Mouse (Mus musculus) adrenal gland, postnatal 4 days (tissue): Measurements from ENCODE around the gene Cdiptos. TPM values are rescaled to one million over a fixed set of nuclear protein-coding genes. Genes with fewer than 3 reads are reported as not detected.
A peak's percentile ranks its signal among the peaks of the same experiment; 100 is the strongest.

Experiments
- DNase-seq, 2 experiments: peaks; one replicate each; pipeline ENCODE4 v3.0.0; 2021 to 2022; ENCODE audit warnings: low spot score in 2 of 2, mixed read lengths in 2 of 2
- total RNA-seq, 2 experiments: library from RNA; stranded (reverse); gene quantifications; 2 replicates each; pipeline ENCODE4 v1.2.3; 2021

The Cdiptos gene
- total RNA-seq, 2 experiments from 2014 or later = 1.9 to 2.5 TPM

DNA sequence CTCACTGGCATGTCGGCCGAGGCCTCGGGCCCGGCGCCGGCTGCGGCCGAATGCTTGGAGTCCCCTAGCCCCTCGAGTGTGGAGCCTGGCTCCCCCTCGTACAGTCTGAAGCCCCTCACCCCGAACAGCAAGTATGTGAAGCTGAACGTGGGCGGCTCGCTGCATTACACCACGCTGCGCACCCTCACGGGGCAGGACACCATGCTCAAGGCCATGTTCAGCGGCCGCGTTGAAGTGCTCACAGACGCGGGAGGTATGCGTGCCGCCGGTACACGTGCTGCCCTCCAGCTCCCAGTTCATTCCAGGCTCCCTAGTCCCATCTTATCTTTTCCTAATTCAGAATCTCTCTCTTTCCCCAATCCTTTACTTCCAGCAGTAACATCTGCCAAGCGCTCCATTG lies 46.9 kb downstream of the Cdiptos start:
- no peak for DNase-seq

DNA sequence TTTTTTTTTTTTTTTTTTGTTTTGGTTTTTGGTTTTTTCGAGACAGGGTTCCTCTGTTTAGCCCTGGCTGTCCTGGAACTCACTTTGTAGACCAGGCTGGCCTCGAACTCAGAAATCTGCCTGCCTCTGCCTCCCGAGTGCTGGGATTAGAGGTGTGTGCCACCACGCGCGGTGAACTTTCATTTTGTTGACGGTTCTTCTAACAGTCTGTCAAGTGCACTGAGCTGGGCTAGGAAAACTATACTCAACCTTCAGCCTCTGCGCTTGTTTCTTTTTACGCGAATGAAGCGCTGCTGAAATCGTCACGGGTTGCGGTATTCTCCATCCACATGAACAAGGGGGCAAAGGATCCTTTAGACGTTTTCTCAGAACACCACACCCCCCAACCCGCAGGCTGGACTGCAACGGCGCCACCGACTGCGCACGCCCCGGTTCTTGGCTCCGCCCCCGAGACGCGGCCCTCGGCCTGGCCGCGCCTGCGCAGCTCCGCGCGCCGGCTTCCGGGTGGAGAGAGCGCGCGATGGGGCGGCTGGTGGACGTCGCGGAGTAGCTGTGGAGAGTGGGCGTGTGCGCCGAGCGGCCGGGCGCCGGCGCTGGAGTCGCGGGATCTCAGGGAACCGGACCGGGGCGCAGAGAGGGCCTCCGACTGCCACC lies 47.4 kb downstream of the Cdiptos start, which contains the start of gene Kctd13:
Kctd13 (plus strand) TSS at position 496 of the 654 bp plus-strand sequence.
- peak; percentile 83 to 90 for DNase-seq

DNA sequence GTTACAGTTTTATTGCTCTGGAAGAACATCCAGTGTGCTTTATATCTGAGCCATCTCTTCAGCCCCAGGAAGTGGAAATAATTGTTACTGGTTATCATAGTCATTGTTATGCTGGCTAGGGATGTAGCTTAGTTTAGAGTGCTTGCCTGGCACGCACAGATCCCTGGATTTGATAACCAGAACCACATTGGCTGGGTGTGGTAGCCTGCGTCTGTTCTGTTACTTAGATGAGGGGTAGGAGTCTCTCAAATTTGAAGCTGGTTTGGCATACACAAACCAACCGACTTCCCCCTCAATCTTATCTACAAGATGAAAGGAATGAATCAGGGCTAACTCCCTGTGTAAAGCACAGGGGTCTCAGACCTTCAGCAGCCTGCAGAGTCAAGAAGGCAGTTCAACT lies 49.6 kb downstream of the Cdiptos start:
- no peak for DNase-seq

DNA sequence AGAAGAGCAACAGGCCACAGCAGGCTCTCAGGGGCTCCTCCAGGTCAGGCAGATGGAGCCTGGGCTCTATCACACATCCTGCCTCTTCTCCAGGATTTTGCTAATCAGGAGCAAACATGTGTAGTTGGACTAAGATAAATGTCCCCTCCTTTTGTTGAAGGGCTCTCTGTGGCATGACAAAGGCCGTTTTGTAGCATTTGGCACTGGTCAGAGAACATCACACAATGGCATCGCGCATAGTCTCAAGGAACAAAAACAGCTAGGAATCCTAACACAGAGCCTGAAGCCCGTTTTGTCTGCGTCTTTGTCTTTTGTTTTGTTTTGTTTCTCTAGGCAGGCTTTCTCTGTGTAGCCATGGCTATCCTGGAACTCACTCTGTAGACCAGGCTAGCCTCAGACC lies 51.9 kb downstream of the Cdiptos start:
- no peak for DNase-seq

DNA sequence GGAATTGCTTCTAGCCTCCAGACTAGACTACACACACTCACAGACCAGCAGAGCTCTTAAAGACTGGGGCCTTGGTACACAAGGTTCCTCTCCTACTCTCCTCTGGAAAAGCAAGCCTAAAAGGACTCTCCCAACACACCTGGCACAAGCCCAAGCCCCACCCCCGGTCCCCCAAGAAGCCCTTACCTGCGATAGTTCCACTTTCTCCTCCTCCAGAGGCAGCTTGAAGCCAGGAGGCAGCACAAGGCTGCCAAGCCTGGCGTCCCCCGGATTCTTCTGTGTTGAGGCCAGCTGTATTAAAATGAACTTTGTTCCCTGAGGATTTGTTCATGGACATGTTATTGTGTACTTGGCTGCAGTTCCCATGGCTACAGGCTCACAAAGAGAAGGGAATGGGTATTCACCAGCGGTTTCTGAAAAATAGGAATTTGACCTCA lies 53.3 kb downstream of the Cdiptos start, which contains the start of gene Tmem219:
Tmem219 (minus strand) TSS at position 294 of the 437 bp plus-strand sequence.
- no peak for DNase-seq

Other genes with a start within 250 kb of the Cdiptos start
- 100 to 1,000 TPM; 162 to 172 TPM for gene Mapk3, start 216.5 kb downstream of the Cdiptos start, total RNA-seq
- gene Gdpd3, start 209.8 kb downstream of the Cdiptos start, total RNA-seq = 1 to 10 TPM; 9.3 to 9.5 TPM
- 100 to 1,000 TPM; 112 to 122 TPM for gene Ypel3, start 199.1 kb downstream of the Cdiptos start, total RNA-seq
- under 1 TPM; 0.65 to 0.90 TPM for gene Tbx6, start 194.6 kb downstream of the Cdiptos start, total RNA-seq
- gene Ppp4c, start 183.6 kb downstream of the Cdiptos start, total RNA-seq = 100 to 1,000 TPM; 134 to 142 TPM
- 10 to 100 TPM; 16.7 to 18.0 TPM for gene Fam57b, start 178.4 kb downstream of the Cdiptos start, total RNA-seq
- gene 4930451I11Rik, start 144.5 kb downstream of the Cdiptos start, total RNA-seq = not detected
- 1 to 10 TPM; 3.1 to 3.6 TPM for gene Doc2a, start 128.7 kb downstream of the Cdiptos start, total RNA-seq
- gene Hirip3, start 114.1 kb downstream of the Cdiptos start, total RNA-seq = 10 to 100 TPM; 32.3 to 41.4 TPM
- 10 to 100 TPM; 49.7 to 51.9 TPM for gene Ino80e, start 113.7 kb downstream of the Cdiptos start, total RNA-seq
- 100 to 1,000 TPM; 104 to 108 TPM for gene Taok2, start 91.4 kb downstream of the Cdiptos start, total RNA-seq
- gene Tmem219, start 53.2 kb downstream of the Cdiptos start, total RNA-seq = 10 to 100 TPM; 34.9 to 39.0 TPM
- 10 to 100 TPM; 27.3 to 28.5 TPM for gene Kctd13, start 47.2 kb downstream of the Cdiptos start, total RNA-seq
- gene Asphd1, start 26.5 kb downstream of the Cdiptos start, total RNA-seq = 1 to 10 TPM; 3.0 to 3.7 TPM
- 10 to 100 TPM; 97.6 to 97.9 TPM for gene Sez6l2, start 25.5 kb downstream of the Cdiptos start, total RNA-seq
- gene Cdipt, start 184 bp downstream of the Cdiptos start, total RNA-seq = 10 to 100 TPM; 86.8 to 91.0 TPM
- gene Mvp, start 38.5 kb upstream of the Cdiptos start, total RNA-seq = 10 to 100 TPM; 67.1 to 68.4 TPM
- gene Pagr1b, start 40.4 kb upstream of the Cdiptos start, total RNA-seq = 1 to 10 TPM; 3.5 to 8.3 TPM
- gene Pagr1a, start 41.3 kb upstream of the Cdiptos start, total RNA-seq = 10 to 100 TPM; 12.4 to 15.4 TPM
- gene Gm42742, start 45.0 kb upstream of the Cdiptos start, total RNA-seq = 10 to 100 TPM; 34.8 to 36.6 TPM
- 10 to 100 TPM in 1 of 2 experiments, 1 to 10 TPM in 1; 7.4 to 11.1 TPM for gene Prrt2, start 45.1 kb upstream of the Cdiptos start, total RNA-seq
- gene Maz, start 50.9 kb upstream of the Cdiptos start, total RNA-seq = 100 to 1,000 TPM; 240 to 256 TPM
- 10 to 100 TPM; 45.2 to 45.9 TPM for gene Kif22, start 66.4 kb upstream of the Cdiptos start, total RNA-seq
- gene Zg16, start 111.2 kb upstream of the Cdiptos start, total RNA-seq = 100 to 1,000 TPM in 1 of 2 experiments, not detected in 1; 137 TPM
- 1 to 10 TPM; 1.9 to 2.0 TPM for gene AI467606, start 115.3 kb upstream of the Cdiptos start, total RNA-seq
- gene Qprt, start 146.1 kb upstream of the Cdiptos start, total RNA-seq = 10 to 100 TPM in 1 of 2 experiments, 1 to 10 TPM in 1; 5.7 to 12.0 TPM
- 1 to 10 TPM; 1.8 to 2.1 TPM for gene Spn, start 161.7 kb upstream of the Cdiptos start, total RNA-seq
- gene Cd2bp2, start 220.0 kb upstream of the Cdiptos start, total RNA-seq = 10 to 100 TPM; 77.6 to 84.4 TPM
- 10 to 100 TPM; 57.9 to 58.5 TPM for gene Tbc1d10b, start 232.4 kb upstream of the Cdiptos start, total RNA-seq
- 100 to 1,000 TPM; 268 to 794 TPM for gene Mylpf, start 232.8 kb upstream of the Cdiptos start, total RNA-seq